Mouse (Mus musculus) heart, adult 2 months (tissue): Measurements from ENCODE around the gene Gm572.

ENCODE experiments used
- CTCF ChIP-seq: fragments of 200-600 bp; IDR thresholded peaks from 2 replicates; pipeline ENCODE4 v1.8.1; 2022; ENCODE audit warnings: antibody characterized with exemption, mild to moderate bottlenecking, moderate library complexity
- EP300 ChIP-seq: fragments of 200-500 bp; IDR thresholded peaks from 2 replicates; pipeline ENCODE4 v1.6.1; 2011; ENCODE audit warnings: low read depth, low read length, control low read depth; ENCODE audit not compliant: insufficient read depth
- POLR2A ChIP-seq: fragments of 200-500 bp; IDR thresholded peaks from 2 replicates; pipeline ENCODE4 v1.6.1; 2011; ENCODE audit warnings: mild to moderate bottlenecking, low read depth, low read length, control low read depth; ENCODE audit not compliant: insufficient read depth

DNA sequence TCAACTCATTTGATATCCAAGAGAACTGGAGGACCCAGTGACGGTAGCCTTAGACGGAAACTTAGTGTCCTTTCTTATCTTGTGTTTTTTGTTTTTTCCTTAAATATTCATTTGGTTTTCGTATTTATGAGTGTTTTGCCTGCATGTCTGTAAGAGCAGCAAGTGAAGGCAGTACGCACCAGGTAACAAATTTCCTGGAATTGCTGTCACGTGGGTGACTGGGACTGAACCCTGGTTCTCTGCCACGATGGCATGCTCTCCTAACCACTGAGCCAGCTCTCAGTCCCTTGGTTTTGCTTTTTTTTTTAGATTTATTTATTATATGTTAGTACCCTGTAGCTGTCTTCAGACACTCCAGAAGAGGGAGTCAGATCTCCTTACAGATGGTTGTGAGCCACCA lies 1.8 kb downstream of the Gm572 start:
- no peak for TF ChIP-seq POLR2A
- no peak for TF ChIP-seq CTCF
- no peak for TF ChIP-seq EP300
